Mouse (Mus musculus) hindbrain, embryonic 15.5 days (tissue): ENCODE results near the gene Zfp335. TPM values are rescaled to one million over a fixed set of nuclear protein-coding genes. Genes with fewer than 3 reads are reported as not detected.

Experiments
- ATAC-seq: fragments of 200-750 bp; cut with Nextera tagmentation; 2 replicates; pipeline ENCODE4 v1.8.0; 2017; ENCODE audit warnings: low read depth, moderate number of reproducible peaks, moderate TSS enrichment; ENCODE audit not compliant: low FRiP score
- H3K27ac ChIP-seq: fragments of 300-500 bp; sonication (generic); replicated peaks from 2 replicates; pipeline ENCODE4 v1.5.1; 2015; ENCODE audit warnings: mild to moderate bottlenecking, inconsistent platforms
- H3K27me3 ChIP-seq: fragments of 300-500 bp; sonication (generic); 2 replicates; pipeline ENCODE4 v1.6.1; 2015; ENCODE audit warnings: control low read depth, inconsistent platforms
- H3K36me3 ChIP-seq: fragments of 300-500 bp; sonication (generic); 2 replicates; pipeline ENCODE4 v1.6.1; 2015; ENCODE audit warnings: control low read depth, inconsistent platforms
- H3K4me1 ChIP-seq: fragments of 300-500 bp; sonication (generic); replicated peaks from 2 replicates; pipeline ENCODE4 v1.6.1; 2015; ENCODE audit warnings: control low read depth, inconsistent platforms
- H3K4me2 ChIP-seq: fragments of 300-500 bp; sonication (generic); 2 replicates; pipeline ENCODE4 v1.6.1; 2015; ENCODE audit warnings: moderate library complexity, mild to moderate bottlenecking, inconsistent platforms
- H3K4me3 ChIP-seq: fragments of 300-500 bp; sonication (generic); 2 replicates; pipeline ENCODE4 v1.5.1; 2015; ENCODE audit warnings: mild to moderate bottlenecking, inconsistent platforms
- H3K9ac ChIP-seq: fragments of 300-500 bp; sonication (generic); 2 replicates; pipeline ENCODE4 v1.6.1; 2015; ENCODE audit warnings: inconsistent platforms
- H3K9me3 ChIP-seq: fragments of 300-500 bp; sonication (generic); 2 replicates; pipeline ENCODE4 v1.6.1; 2016; ENCODE audit warnings: control low read depth, inconsistent platforms
- WGBS: fragments of 180-500 bp; shearing (Covaris S2); methylation state at CpG from one replicate; pipeline ENCODE4 v1.1.7; 2015; 5-methylcytosine and 5-hydroxymethylcytosine counted together
- polyA plus RNA-seq: library from polyadenylated mRNA; unstranded; fragments of >200 nt; fragmentation: Nextera tagmentation; extraction: Ambion mirVana; gene quantifications from 2 replicates; pipeline ENCODE4 v1.2.1, GENCODE M21; 2015

Gene Zfp335
- polyA plus RNA-seq, 1 experiment from 2014 or later = 18.3 TPM

GRCm38 (mm10) chr2:164947506-164947905, 35.9 kb upstream of the Zfp335 start:
- H3K36me3 ChIP-seq = no peaks in the 10 kb centered on the region
- H3K9me3 ChIP-seq = no peaks in the 10 kb centered on the region
- no peak overlapping the region for H3K27ac ChIP-seq
- peaks cover 64% of the 10 kb centered on the region for H3K27me3 ChIP-seq
- no peak overlapping the region for H3K9ac ChIP-seq
- H3K4me3 ChIP-seq = no peak overlapping the region
- H3K4me1 ChIP-seq = peaks cover 13% of the 10 kb centered on the region
- 33% methylated on average over 4 of the region's 4 CpGs for WGBS
- H3K4me2 ChIP-seq = no peak overlapping the region
- ATAC-seq = no peak

DNA sequence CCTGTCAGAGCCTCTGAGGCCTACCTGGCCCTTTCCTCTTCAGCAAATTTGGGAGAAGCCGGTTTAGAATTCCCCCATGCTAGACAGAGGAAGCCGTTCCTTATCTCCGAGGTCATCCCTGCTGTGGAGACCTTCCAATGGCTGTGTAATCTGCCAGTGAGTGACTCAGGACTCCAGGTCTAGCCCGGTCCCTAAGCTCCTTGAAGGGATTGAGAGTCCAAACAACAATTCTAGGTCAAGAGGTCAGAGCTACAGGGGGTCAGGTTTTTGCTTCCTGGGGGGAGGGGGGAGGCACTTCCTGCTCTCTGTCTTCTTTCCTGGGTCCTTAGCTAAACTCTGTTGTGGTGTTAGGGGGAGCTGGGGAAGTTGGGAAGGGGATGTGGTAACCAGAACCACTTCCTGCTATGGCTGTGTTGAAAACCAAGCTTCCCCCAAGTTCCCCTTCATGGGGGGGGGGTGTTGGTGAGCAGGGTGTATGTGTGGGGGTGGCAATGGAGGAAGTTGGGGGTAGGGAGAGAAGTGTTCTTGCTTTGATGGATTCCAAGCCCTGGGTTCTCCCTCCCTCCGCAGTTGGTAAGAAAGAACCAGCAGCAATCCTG, 31.2 kb upstream of the Zfp335 start:
- peaks cover 27% of the 10 kb centered on the region for H3K4me1 ChIP-seq
- H3K27ac ChIP-seq = no peak overlapping the region
- 20% methylated on average over 5 of the region's 5 CpGs for WGBS
- no peaks in the 10 kb centered on the region for H3K36me3 ChIP-seq
- H3K9ac ChIP-seq = no peak overlapping the region
- H3K9me3 ChIP-seq = no peaks in the 10 kb centered on the region
- H3K4me3 ChIP-seq = no peak overlapping the region
- no peak overlapping the region for H3K4me2 ChIP-seq
- no peak for ATAC-seq
- H3K27me3 ChIP-seq = peaks cover 21% of the 10 kb centered on the region

- no peak within 1 kb of the TSS for H3K4me3 ChIP-seq
- peaks cover 27% of the 10 kb centered on the region for H3K4me1 ChIP-seq
- peak within 1 kb of the TSS; percentile 46; the same call in 1 of the 2 replicates for H3K9ac ChIP-seq
- 30% methylated on average over 10 of the region's 10 CpGs for WGBS
- peak within 1 kb of the TSS; percentile 69 for H3K4me2 ChIP-seq
- peaks cover 3% of the 10 kb centered on the region; the same call in 1 of the 2 replicates for H3K27me3 ChIP-seq
- no peaks in the 10 kb centered on the region for H3K9me3 ChIP-seq
- H3K27ac ChIP-seq = peak within 1 kb of the TSS; percentile 84
- no peak for ATAC-seq
- H3K36me3 ChIP-seq = no peaks in the 10 kb centered on the region
Observed at GRCm38 (mm10) chr2:164940140-164940830, 28.7 kb upstream of the Zfp335 start, which contains the start of gene Mmp9. Gene Mmp9 (plus strand): TSS chr2:164940780.

DNA sequence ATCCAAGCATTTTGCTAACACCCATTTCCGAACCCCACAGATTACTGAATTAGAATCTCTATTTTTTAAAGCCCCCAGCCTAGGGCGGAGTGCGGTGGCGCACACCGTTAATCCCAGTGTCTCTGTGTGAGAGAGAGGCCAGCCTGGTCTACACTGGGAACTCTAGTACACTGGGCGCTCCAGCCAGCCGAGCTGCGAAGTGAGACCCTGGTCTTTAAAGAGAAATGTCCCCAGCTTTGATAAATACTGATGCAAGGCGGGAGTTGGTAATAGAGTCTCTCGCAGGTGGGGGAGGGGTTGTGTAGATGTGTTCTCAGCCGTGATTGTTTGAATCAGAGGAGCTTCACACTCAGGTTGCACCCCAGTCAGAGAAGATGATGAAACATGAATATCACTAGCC, 27.5 kb upstream of the Zfp335 start:
- Histone ChIP-seq H3K4me3 (peak overlapping the region; percentile 40), H3K27me3 (no peaks in the 10 kb centered on the region; the same call in 1 of the 2 replicates), H3K9ac (peak overlapping the region; percentile 46), H3K9me3 (no peaks in the 10 kb centered on the region), H3K27ac (peak overlapping the region; percentile 84), H3K4me2 (peak overlapping the region; percentile 69), H3K4me1 (peaks cover 27% of the 10 kb centered on the region), H3K36me3 (no peaks in the 10 kb centered on the region)
- peak; percentile 76 for ATAC-seq
- 1% methylated on average over 11 of the region's 11 CpGs for WGBS

GRCm38 (mm10) chr2:164938146-164939091, 26.9 kb upstream of the Zfp335 start:
- H3K9ac ChIP-seq = peak overlapping the region; percentile 46
- 2% methylated on average over 39 of the region's 39 CpGs for WGBS
- ATAC-seq = peak; percentile 91
- H3K4me3 ChIP-seq = peak overlapping the region; percentile 40
- H3K9me3 ChIP-seq = no peaks in the 10 kb centered on the region
- no peaks in the 10 kb centered on the region for H3K27me3 ChIP-seq
- H3K4me2 ChIP-seq = peak overlapping the region; percentile 69
- H3K36me3 ChIP-seq = no peaks in the 10 kb centered on the region
- peaks cover 27% of the 10 kb centered on the region for H3K4me1 ChIP-seq
- H3K27ac ChIP-seq = peak overlapping the region; percentile 84

DNA sequence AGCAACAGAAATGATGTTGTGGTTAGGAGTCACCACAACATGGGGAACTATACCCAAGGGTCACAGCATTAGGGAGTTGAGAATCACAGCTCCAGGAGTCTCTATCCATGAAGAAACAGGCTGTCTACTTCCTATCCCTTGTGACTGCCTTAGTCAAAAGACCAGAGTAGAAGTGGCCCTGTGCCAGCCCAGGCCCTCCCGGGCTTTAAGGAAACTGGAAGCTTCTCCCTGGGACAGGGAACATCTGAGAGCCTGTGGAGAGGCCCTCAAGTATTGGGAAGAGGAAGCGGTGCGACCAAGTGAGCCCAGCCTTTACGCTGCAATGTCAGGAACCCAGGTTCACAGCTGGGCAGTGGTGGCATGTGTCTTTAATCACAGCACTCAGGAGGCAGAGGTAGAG, 24.4 kb upstream of the Zfp335 start:
- 70% methylated on average over 4 of the region's 4 CpGs for WGBS

GRCm38 (mm10) chr2:164933534-164933933, 22.0 kb upstream of the Zfp335 start:
- no peaks in the 10 kb centered on the region for H3K9me3 ChIP-seq
- no peak overlapping the region for H3K9ac ChIP-seq
- no peaks in the 10 kb centered on the region for H3K36me3 ChIP-seq
- no peak overlapping the region for H3K4me3 ChIP-seq
- 45% methylated on average over 9 of the region's 10 CpGs for WGBS
- H3K27me3 ChIP-seq = no peaks in the 10 kb centered on the region
- ATAC-seq = no peak
- no peak overlapping the region for H3K4me2 ChIP-seq
- peaks cover 5% of the 10 kb centered on the region for H3K4me1 ChIP-seq
- no peak overlapping the region for H3K27ac ChIP-seq

More for the DNA sequence above, 24.4 kb upstream of the Zfp335 start:
- Histone ChIP-seq H3K4me3 (no peak overlapping the region), H3K27ac (no peak overlapping the region), H3K4me1 (peaks cover 27% of the 10 kb centered on the region), H3K36me3 (no peaks in the 10 kb centered on the region), H3K9ac (no peak overlapping the region), H3K27me3 (no peaks in the 10 kb centered on the region), H3K4me2 (no peak overlapping the region), H3K9me3 (no peaks in the 10 kb centered on the region)
- ATAC-seq = no peak

DNA sequence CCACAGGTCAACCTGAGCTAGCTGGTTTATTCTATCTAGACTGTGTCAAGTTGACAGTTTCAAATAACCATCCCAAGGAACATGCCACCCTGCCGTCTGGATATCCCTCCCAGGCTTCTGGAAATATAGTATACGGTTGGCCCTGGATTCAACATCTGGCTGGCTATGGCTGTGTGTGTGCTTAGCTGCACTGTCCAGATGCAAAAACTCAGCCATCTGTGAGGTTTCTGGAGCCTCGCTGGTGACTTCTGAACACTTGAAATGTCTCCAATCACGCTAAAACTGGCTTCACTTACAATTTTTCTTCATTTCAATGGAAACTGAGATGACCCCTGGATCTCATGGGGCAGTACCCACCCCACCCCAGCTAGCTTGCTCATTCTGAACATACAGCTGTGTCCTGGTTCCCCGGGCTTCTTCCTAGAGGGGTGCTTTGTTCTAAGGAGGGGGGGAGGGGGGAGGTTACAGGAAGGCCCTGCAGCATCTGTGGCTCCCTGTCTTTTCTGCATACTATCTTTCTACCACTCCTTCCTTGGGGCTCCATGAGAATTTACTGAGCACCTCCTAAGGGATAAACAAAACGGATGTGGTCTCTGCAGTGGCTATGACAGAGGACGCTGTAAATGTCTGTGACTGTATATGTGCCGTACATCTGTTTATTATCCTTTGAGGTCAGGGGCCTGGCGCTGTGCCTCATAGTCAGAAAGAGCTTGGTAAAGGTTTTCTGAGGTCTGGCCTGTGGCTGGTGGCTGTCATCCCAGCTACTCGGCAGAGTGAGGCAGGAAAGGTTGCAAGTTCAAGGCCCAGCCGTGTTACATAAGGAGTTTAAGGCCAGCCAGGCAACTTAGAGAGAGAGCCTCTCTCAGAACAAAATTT, 19.4 kb upstream of the Zfp335 start:
- Histone ChIP-seq H3K9ac (no peak overlapping the region), H3K4me1 (no peaks in the 10 kb centered on the region), H3K36me3 (no peaks in the 10 kb centered on the region), H3K4me3 (no peak overlapping the region), H3K9me3 (no peaks in the 10 kb centered on the region), H3K27me3 (no peaks in the 10 kb centered on the region), H3K4me2 (no peak overlapping the region), H3K27ac (no peak overlapping the region)
- no peak for ATAC-seq
- 59% methylated on average over 11 of the region's 11 CpGs for WGBS

DNA sequence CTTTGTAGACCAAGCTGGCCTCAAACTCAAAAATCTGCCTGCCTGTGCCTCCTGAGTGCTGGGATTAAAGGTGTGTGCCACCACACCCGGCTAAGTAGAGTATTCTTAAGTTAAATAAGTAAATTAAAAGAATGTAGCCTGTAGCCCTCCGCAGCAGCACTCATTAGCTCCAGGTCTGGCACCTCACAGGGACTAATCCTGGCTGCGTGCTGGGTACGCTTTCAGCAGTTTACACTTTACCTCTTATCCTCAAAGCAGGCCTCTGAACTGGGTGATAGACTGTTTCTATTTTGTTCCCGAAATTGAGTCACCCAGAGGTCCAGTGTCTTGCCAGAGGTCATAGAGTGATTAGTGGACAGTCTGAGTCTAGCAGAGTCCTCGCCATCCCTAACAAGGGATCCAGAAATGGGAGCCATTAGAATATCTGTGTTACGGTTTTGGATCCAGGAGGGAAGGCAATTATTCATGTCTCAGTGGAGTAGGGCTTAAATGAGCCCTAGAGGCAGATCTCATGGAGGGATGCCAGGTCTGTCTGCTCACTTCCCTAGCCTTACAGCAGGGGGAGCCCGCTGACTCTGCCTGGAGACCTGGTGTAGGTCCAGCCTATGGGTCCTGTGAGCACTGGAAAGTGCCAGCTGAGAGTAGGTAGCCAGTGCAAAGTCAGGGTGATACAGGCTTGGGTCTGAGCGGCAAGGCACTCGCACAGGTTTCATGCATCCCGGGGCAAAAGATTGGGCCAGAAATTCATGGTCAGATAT, 12.7 kb upstream of the Zfp335 start:
- Histone ChIP-seq H3K9me3 (no peaks in the 10 kb centered on the region), H3K9ac (no peak overlapping the region), H3K27ac (no peak overlapping the region), H3K4me1 (peaks cover 9% of the 10 kb centered on the region), H3K4me3 (no peak overlapping the region), H3K4me2 (no peak overlapping the region), H3K27me3 (no peaks in the 10 kb centered on the region), H3K36me3 (peaks cover 2% of the 10 kb centered on the region)
- peak; percentile 71 for ATAC-seq
- 36% methylated on average over 11 of the region's 11 CpGs for WGBS

DNA sequence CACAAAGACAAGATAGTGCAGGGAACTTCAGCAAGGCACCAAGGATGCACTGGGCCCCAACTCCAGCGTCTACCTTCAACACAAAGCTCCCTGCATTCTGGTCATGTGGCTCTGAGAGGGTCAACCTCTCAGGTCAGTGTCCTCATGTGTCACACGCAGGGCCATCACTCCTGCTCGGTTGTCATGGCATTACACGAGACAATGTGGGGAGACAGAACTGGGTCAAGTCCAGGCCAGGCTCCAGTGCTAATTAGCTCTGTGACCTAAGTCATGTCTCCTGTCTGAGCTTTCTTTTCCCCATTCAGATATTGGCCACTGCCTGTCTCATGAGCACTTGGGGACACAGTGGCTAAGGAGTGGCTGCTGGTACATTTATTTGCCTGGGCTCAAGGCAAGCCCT, 11.7 kb upstream of the Zfp335 start:
- Histone ChIP-seq H3K27me3 (no peaks in the 10 kb centered on the region), H3K4me2 (no peak overlapping the region), H3K36me3 (peaks cover 4% of the 10 kb centered on the region), H3K9me3 (no peaks in the 10 kb centered on the region), H3K9ac (no peak overlapping the region), H3K4me1 (peaks cover 9% of the 10 kb centered on the region), H3K27ac (no peak overlapping the region), H3K4me3 (no peak overlapping the region)
- 40% methylated on average over 4 of the region's 4 CpGs for WGBS
- no peak for ATAC-seq

GRCm38 (mm10) chr2:164921984-164922383, 10.4 kb upstream of the Zfp335 start:
- Histone ChIP-seq H3K27me3 (no peaks in the 10 kb centered on the region), H3K9me3 (no peaks in the 10 kb centered on the region), H3K27ac (no peak overlapping the region), H3K4me2 (no peak overlapping the region), H3K9ac (no peak overlapping the region), H3K4me3 (no peak overlapping the region), H3K4me1 (peaks cover 9% of the 10 kb centered on the region), H3K36me3 (peaks cover 4% of the 10 kb centered on the region)
- ATAC-seq = no peak
- WGBS = 55% methylated on average over 7 of the region's 7 CpGs
